Mouse (Mus musculus) c-Kit-positive CD71-positive TER-119-negative erythroid progenitor cells, embryonic 14.5 days (primary cell): ENCODE measurements at regions not wholly inside any gene's neighbourhood (a gene's known extent, or its start where the extent isn't known, plus 50 kb on each side); places are given as distances from the start of the nearest gene placed in this dataset.

ENCODE experiments used
- DNase-seq: peaks from one replicate; pipeline ENCODE4 v3.0.0-alpha.2; 2013; ENCODE audit warnings: low read depth

- no peak for DNase-seq
Observed at GRCm38 (mm10) chr11:31531416-31531815, 140.3 kb downstream of the Bod1 start.

- DNase-seq: no peak
Observed at GRCm38 (mm10) chr11:31530851-31531250, 140.8 kb downstream of the Bod1 start.

- no peak for DNase-seq
Observed at GRCm38 (mm10) chr11:31529686-31530085, 142.0 kb downstream of the Bod1 start.

GRCm38 (mm10) chr11:31524708-31525107 lies 147.0 kb downstream of the Bod1 start:
- no peak for DNase-seq

- DNase-seq: no peak
Observed at GRCm38 (mm10) chr11:31524065-31524618, 147.5 kb downstream of the Bod1 start.

- no peak for DNase-seq
Observed at GRCm38 (mm10) chr11:31522127-31522526, 149.6 kb downstream of the Bod1 start.

- DNase-seq: no peak
Observed at GRCm38 (mm10) chr11:31520909-31521308, 150.8 kb downstream of the Bod1 start.

- DNase-seq: no peak
Observed at GRCm38 (mm10) chr11:31503239-31503916, 133.5 kb upstream of the Stc2 start.

- no peak for DNase-seq
Observed at GRCm38 (mm10) chr11:31485429-31485828, 115.6 kb upstream of the Stc2 start.

- DNase-seq: no peak
Observed at GRCm38 (mm10) chr11:31481057-31481340, 111.1 kb upstream of the Stc2 start.

- DNase-seq: no peak
Observed at GRCm38 (mm10) chr11:31480225-31481056, 110.6 kb upstream of the Stc2 start.

GRCm38 (mm10) chr11:31477763-31478162 lies 107.9 kb upstream of the Stc2 start:
- no peak for DNase-seq

- DNase-seq: no peak
Observed at GRCm38 (mm10) chr11:31477104-31477503, 107.2 kb upstream of the Stc2 start.

- DNase-seq: no peak
Observed at GRCm38 (mm10) chr11:31473017-31473416, 103.1 kb upstream of the Stc2 start.

- DNase-seq: no peak
Observed at GRCm38 (mm10) chr11:31470681-31471414, 101.0 kb upstream of the Stc2 start.

GRCm38 (mm10) chr11:31464844-31465243 lies 95.0 kb upstream of the Stc2 start:
- no peak for DNase-seq

- DNase-seq: no peak
Observed at GRCm38 (mm10) chr11:31462440-31462839, 92.6 kb upstream of the Stc2 start.

- DNase-seq: no peak
Observed at GRCm38 (mm10) chr11:31461824-31462223, 92.0 kb upstream of the Stc2 start.

GRCm38 (mm10) chr11:31461348-31461747 lies 91.5 kb upstream of the Stc2 start:
- DNase-seq: no peak

GRCm38 (mm10) chr11:31427374-31427773 lies 57.5 kb upstream of the Stc2 start:
- DNase-seq: no peak
